Mouse (Mus musculus) bone marrow macrophage, adult 2 months (primary cell): ENCODE measurements around the gene Gm44790.

ENCODE experiments used
- CTCF ChIP-seq: IDR thresholded peaks from 2 replicates; pipeline ENCODE4 v1.5.1; 2012; ENCODE audit warnings: low read depth, mild to moderate bottlenecking, low read length, moderate library complexity
- POLR2A ChIP-seq: IDR thresholded peaks from 2 replicates; pipeline ENCODE4 v1.6.1; 2012; ENCODE audit warnings: mild to moderate bottlenecking, low read depth, low read length, borderline replicate concordance

DNA sequence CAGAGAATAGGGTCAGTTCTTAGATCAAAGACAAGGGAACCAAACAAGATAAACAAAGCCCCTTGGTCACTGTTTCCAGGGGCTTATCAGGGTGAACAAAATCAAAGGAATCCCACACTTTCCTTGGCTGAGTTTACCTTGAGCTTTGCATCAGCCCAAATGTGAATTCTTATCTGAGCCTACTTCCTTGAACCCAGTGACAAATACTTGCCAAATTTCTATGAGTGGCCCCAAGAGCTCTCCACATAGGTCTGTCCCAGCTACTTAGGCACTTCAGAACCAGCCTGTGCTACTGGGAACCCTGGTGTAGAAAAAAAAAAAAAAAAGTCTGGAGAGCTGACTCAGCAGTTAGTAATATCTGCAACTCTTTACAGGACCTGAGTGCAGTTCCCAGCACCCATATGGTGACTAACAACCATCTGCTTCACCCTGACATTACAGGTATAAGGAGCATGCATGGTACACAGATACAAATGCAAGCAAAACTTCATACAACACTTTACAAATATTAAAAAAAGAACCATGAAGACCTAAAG is 48.3 kb downstream of the Gm44790 start:
- no peak for TF ChIP-seq CTCF
- no peak for TF ChIP-seq POLR2A
